Mouse (Mus musculus) liver (tissue): ENCODE results near the gene Slc5a12.

ENCODE experiments used
- DNase-seq: peaks from one replicate; pipeline ENCODE4 v3.0.0-alpha.2; 2020; ENCODE audit warnings: mixed read lengths

The Slc5a12 gene

GRCm38 (mm10) chr2:110596932-110597331 lies at the start of gene Slc5a12:
Gene Slc5a12 (plus strand): TSS chr2:110597298.
- DNase-seq: no peak

DNA sequence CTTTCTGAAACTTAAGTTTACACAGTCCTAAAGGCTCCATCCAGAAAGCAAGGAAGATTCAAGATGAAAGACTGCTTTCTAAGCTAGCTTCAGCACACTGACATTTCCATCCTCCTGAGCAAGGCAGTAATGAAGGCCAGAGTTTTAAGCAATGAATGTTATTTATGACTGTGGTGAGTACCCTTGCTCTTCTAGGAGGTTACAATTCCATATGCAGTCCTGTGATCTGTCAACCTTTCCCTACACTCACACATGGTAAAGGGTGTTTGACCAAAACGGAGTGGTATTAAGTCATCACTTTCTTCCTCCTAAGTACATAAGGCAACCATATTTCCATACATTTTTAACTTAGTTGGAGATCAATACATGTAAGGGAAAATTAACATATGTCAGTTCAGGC lies 41.0 kb upstream of the Slc5a12 start:
- DNase-seq: no peak

DNA sequence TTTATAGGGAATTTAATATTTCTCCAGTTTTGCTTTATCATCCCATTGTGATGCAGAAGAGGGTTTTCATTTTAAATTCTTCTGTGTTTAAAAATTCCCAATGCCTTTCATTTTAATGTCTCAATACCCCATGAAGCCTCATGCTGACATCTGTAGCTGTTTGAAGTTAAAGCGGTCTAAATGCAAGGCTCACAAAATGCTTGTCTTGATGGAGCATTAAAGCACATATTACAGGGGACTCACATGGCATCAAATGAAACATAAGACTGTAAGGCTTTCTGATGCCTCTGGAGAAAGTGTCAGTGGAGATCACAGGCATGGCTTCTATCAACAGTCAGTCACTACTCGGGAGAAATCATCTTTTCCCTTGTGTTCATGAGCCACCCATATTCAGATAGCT lies 34.5 kb upstream of the Slc5a12 start:
- DNase-seq: no peak

DNA sequence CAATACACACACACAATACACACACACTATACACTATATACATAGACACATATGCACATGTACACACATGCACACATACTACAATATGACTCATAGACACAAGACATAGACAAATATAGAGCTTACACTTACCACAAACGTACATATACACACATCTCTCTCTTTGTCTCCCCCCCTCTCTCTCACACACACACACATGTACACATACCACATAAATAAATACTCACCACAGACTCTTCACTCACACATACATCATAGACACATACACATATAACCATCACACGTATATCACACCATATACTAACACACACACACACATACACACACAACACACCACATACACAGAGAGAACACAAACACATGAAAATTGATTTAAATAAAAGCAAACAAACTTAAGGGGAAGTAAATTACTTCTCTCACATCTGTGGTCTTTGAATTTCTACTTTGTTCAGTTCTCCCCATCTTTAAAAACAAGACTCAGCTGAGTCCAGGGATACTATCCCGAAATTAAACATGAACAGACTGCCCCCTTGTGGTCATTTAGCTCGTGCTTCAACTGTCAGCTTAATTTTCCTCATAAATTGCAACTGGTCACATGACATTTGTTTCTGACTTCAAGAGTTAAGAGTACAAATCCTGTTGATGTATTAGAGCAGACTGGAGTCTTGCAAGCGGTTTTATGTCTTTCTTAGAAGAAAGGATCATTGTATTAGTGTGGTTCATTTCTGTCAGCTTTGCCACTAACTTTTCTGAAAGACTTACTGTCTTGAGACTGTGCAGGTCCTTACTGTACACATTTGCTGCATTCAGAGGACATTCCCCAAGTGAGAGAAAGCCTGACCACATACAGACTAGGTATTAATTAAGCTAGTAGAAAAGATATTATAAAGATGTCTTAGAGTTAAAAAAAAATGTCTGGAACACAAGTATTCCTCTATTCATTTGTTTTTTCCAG lies 32.1 kb upstream of the Slc5a12 start:
- peak; percentile 48 for DNase-seq

- DNase-seq: no peak
Measured at GRCm38 (mm10) chr2:110586692-110587091, 10.4 kb upstream of the Slc5a12 start.

DNA sequence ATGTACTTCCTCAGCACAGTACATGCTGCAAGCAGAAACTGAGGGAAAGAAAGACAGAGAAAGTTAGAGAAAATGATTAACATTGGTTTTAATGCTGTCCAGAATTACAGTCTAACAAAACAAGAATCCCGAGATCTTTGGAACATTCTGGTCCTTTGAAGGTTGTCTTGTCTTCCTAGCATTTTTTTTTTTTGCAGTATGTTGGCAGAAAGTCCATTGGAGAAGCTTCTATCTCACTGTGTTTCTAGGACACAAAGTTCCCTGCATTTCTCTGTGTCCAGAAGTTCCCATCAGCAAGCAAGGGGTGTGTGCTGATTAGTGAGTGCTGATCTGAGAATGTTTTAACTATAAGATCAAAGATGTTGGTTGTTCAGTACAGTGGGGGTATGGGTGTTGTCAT lies 7.1 kb upstream of the Slc5a12 start:
- no peak for DNase-seq

- DNase-seq: no peak
Measured at GRCm38 (mm10) chr2:110592276-110592675, 4.8 kb upstream of the Slc5a12 start.

DNA sequence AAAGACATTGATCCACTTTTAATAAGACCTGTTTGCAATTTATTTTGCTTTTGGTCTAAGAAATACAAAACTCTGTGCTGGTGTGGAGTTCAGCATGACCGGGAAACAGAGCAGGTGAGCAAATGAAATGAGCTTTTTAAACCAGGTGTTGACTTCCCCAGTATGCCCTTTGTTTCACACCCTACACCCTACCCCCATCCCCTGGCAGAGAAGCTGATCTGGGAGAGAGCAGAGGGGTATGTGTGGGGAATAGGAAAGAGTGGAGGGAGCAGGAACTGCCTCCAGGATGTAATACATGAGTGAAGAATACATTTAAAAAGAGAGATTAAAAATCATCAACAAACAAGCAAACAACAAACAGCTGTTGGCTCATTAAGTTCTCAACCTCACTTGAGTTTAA lies 47.3 kb downstream of the Slc5a12 start:
- no peak for DNase-seq

DNA sequence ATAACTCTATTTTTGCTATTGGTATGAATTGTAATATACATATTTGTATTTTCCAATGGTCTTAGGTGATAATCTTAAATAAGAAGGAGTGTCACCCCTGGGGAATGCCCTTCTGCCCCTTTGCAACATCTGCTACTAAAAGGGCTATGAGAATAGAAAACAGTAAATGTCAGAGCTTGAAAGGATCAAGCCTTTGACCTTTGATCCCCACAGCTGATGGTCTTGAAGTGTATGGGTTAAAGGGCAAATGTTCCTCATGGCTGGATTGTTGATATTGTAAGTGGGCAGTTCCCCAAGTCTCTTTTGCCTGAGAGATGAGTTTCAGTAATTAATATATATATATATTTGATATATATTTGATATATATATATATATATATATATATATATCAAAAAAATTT lies 47.7 kb downstream of the Slc5a12 start:
- DNase-seq: no peak

DNA sequence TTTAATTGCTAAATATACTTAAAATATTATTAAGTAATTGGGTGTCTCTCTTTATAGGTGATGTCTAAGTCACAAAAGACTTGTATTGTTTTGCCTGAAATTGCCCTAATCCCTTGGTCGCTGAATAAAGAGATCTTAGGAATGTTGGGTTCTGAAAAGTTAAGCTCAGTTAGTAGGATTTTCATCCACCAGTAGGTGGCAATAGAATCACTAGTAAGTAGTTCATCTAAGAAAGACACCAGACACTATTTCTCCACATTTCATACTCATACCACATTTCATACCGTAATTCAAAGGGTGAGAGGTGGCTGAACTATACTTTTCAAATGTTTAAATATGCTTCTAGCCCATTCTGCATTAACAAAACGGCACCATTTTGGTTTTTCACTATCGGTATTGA lies 66.2 kb downstream of the Slc5a12 start:
- no peak for DNase-seq

DNA sequence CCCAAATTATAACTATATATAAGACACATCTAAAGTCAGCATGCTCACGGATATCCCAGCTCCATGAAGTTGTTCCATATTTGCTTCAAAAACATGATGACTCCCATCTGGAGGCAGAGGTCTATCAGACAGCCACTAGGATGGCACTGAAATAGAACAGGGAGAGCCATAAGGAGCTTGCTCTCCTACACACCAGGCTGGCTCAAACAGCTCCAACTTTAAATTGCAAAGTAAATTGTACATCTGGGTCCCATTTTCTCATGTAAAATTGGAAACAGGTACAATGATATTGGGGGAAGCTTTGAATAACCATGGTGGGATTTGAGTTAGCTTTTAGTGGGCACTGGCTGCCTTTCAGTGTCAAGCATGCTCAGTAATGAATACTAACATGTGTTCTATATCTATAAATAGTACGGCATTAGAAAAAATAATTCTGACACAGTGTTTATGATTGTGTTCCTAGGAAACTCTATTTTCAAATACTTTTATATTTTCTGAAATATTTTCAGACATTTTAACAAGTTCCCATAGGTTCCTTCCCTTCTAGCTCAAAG lies 74.0 kb downstream of the Slc5a12 start:
- DNase-seq: no peak
